Mouse (Mus musculus): ENCODE results near the gene Gm7137.
"Not testable (repeated sequence)": the region's sequence is repeated elsewhere in the genome, so short reads cannot be mapped to it uniquely, and the experiment has no call there.

The Gm7137 gene

DNA sequence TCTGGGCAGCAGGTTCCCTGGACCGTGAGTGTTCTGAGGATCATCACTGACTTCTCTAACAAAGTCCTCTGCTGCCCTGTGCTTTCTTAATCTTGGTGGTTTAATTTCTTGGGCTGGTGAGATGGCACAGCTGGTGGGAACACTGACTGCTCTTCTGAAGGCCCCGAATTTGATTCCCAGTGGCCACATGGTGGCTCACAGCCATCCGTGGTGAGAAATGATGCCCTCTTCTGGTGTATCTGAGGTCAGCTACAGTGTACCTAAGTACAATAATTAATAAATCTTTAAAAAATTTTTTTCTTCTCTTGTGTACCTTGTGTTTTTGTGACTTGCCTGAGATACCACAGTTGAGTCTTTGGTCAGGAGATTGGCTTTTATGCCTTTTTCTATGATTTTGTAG, 35.7 kb downstream of the Gm7137 start:
- DNase-seq (ENCODE audit: extremely low spot score, low spot score), result not testable (repeated sequence)

DNA sequence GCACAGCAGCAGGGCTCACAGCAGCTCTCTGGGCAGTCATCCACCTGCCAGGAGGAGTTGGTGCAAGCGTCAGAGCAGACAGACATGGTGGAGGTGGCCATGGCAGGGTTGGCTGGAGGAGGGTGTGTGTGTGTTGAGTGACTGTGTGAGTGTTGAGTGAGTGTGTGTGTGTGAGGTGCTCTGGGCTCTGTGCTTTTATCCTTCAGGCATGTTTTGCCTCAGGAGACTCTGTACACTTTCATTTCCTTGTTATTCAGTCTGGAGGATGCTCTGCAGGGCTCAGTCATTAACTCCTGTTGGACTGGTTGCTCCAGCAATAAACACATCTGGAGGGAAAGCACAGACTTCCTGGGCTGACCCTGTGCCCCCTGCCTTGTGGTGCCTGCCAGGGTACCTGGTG, 36.7 kb downstream of the Gm7137 start, which contains the start of gene Gm9736:
Gene Gm9736 (minus strand): TSS at position 101 of the 400 bp plus-strand sequence.
- not testable (repeated sequence) for DNase-seq (ENCODE audit: extremely low spot score, low spot score)

DNA sequence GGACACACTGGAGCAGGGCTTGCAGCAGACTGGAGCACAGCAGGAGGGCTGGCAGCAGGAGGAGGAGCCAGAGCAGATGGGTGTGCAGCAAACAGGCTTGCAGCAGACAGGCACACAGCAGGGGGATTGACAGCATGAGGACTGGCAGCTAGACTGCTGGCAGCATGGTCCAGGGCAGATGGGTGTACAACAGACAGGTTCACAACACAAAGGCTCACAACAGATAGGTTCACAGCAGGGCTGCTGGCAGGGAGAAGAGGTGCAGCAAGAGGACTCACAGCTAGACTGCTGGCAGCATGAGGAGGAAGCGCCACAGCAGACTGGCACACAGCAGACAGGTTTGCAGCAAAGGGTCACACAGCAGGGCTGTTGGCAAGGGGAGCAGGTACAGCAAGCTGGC, 37.3 kb downstream of the Gm7137 start:
- not testable (repeated sequence) for DNase-seq (ENCODE audit: extremely low spot score, low spot score)

DNA sequence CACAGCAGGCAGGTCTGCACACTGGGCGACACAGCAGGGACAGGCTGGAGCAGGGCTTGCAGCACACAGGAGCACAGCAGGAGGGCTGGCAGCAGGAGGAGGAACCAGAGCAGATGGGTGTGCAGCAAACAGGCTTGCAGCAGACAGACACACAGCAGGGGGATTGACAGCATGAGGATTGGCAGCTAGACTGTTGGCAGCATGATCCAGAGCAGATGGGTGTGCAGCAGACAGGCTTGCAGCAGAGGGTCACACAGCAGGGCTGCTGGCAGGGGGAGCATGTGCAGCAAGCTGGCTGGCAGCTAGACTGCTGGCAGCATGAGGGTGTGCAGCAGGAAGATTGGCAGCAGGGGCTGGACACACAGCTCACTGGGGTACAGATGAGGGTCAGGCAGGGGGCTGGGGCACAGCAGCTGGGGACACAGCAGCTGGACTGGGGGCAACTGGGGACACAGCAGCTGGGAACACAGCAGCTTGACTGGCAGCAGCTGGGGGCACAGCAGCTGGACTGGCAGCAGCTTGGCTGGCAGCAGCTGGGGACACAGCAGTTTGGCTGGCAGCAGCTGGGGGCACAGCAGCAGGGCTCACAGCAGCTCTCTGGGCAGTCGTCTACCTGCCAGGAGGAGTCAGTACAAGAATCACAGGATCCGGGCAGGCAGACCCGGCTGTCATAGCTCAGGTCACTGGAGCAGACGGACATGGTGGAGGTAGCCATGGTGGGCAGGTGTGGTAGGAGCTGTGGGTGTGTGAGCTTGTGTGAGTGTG, 45.9 kb downstream of the Gm7137 start, which contains the start of gene Gm18596:
Gene Gm18596 (minus strand): TSS at position 715 of the 765 bp plus-strand sequence.
- not testable (repeated sequence) for DNase-seq (ENCODE audit: extremely low spot score, low spot score)

DNA sequence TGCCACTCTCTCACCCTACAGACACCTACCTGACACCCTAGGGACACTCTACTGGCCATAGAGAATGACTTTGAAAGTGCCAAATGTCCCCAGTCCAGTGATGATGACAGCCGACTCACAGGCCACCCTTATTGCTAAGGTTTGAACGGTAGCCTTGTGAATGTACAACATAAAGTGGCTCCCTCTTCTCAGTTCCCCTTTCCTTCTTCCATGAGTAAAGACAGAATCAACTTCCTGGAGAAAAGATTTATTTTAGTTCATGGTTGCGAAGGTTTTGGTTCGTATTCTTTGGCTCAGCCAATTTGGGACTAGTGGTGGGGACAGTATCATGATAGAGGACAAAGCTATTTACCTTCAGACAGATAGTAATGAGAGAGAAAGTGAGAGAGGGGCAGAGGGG, 49.1 kb downstream of the Gm7137 start:
- DNase-seq (ENCODE audit: extremely low spot score, low spot score), result no peak

All from neural tube, embryonic 10.5 days (tissue).